Mouse (Mus musculus): ENCODE results near the gene Bmp6.

DNA sequence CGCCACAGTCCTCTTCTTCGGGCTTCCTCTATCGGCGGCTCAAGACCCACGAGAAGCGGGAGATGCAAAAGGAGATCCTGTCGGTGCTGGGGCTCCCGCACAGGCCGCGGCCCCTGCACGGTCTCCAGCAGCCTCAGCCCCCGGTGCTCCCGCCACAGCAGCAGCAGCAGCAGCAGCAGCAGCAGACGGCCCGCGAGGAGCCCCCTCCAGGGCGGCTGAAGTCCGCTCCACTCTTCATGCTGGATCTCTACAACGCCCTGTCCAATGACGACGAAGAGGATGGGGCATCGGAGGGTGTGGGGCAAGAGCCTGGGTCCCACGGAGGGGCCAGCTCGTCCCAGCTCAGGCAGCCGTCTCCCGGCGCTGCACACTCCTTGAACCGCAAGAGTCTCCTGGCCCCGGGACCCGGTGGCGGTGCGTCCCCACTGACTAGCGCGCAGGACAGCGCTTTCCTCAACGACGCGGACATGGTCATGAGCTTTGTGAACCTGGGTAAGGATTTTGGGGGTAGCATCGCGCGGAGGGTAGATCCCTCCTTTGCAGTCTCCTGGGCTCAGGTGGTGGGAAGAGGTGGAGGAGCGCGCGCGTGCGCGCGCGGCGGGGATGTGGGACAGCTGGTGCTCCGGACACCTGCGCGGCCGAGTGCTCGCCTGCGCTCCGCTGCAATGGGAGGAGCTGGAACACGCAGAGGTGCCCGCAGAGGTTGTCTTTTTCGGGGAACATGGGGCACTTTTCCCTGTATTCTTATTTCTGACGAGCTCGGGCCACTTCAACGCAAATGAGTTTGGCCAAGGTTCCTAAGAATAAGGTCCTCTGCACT lies 1.4 kb downstream of the Bmp6 start:
- TF ChIP-seq CTCF (IDR thresholded peaks at IDR 0.05; ENCODE audit: low read depth, low read length), result no peak
- no peak for TF ChIP-seq POLR2A (IDR thresholded peaks at IDR 0.05; ENCODE audit: borderline replicate concordance, low read depth, low read length)

Data from bone marrow macrophage, adult 2 months (primary cell).